Comparison of ENCODE assay signal across 21 mouse cellular contexts in the genomic region with DNA sequence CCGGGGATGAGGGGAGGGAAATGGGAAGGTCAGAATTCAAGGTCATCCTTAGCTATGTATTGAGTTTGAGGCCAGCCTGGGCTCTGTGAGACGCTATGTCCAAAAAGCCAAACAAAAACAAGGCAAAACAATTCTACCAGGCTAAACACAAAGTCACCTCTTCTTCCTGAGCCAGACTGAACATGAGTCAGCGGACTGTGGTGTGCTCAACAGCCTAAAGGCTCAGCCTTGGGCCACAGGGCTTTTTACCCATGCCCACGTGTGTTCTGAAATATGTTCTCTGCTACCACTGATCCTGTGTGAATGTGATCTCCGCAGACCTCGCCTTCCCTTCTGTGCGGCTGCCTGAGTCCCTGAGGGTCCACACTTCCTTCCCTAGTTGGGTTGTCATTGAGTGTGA.
"Had no signal": no experiment of that assay in that cellular context is flagged by ENCODE, and none has a peak within 500 bp of the region (broad histone marks: within the 10 kb centered on the region; RNA-seq: fewer than 3 reads in every experiment).

No protein-coding gene starts in this region.

- H3K27me3 ChIP-seq: limb, embryonic 15.5 days; stomach, embryonic 15.5 days had no signal

- H3K4me1 ChIP-seq: neural tube, embryonic 12.5 days; neural tube, embryonic 15.5 days had no signal

- H3K9me3 ChIP-seq: limb, embryonic 12.5 days; limb, embryonic 15.5 days; neural tube, embryonic 12.5 days; neural tube, embryonic 15.5 days; stomach, embryonic 15.5 days had no signal

- H3K4me2 ChIP-seq: limb, embryonic 12.5 days; limb, embryonic 15.5 days; liver, embryonic 11.5 days; lung, embryonic 14.5 days; midbrain, embryonic 11.5 days; neural tube, embryonic 12.5 days; neural tube, embryonic 15.5 days; stomach, embryonic 15.5 days had no signal

- H3K4me3 ChIP-seq: left cerebral cortex, adult 2 months; limb, embryonic 12.5 days; limb, embryonic 15.5 days; neural tube, embryonic 12.5 days; neural tube, embryonic 15.5 days; stomach, embryonic 15.5 days had no signal

- DNase-seq: kidney, adult 2 months; kidney, postnatal 10 days; kidney, postnatal 36 days; layer of hippocampus, postnatal 36 days; left cerebral cortex, postnatal 4 days; liver, postnatal 0 days; lung, embryonic 14.5 days; midbrain, embryonic 14.5 days; right cerebral cortex, postnatal 25 days; spleen, adult 18-20 months; thymus, postnatal 25 days had no signal

- H3K9ac ChIP-seq: limb, embryonic 12.5 days; limb, embryonic 15.5 days; liver, embryonic 14.5 days; liver, postnatal 0 days; lung, embryonic 14.5 days; neural tube, embryonic 12.5 days; neural tube, embryonic 15.5 days; stomach, embryonic 15.5 days had no signal

- H3K27ac ChIP-seq: left cerebral cortex, adult 2 months; limb, embryonic 12.5 days; limb, embryonic 15.5 days; liver, embryonic 14.5 days; macrophage; neural tube, embryonic 12.5 days; neural tube, embryonic 15.5 days; stomach, embryonic 15.5 days had no signal

- H3K36me3 ChIP-seq: limb, embryonic 12.5 days; limb, embryonic 15.5 days; neural tube, embryonic 12.5 days; neural tube, embryonic 15.5 days; stomach, embryonic 15.5 days had no signal
